Mouse (Mus musculus): ENCODE results near the gene Rab14.

DNA sequence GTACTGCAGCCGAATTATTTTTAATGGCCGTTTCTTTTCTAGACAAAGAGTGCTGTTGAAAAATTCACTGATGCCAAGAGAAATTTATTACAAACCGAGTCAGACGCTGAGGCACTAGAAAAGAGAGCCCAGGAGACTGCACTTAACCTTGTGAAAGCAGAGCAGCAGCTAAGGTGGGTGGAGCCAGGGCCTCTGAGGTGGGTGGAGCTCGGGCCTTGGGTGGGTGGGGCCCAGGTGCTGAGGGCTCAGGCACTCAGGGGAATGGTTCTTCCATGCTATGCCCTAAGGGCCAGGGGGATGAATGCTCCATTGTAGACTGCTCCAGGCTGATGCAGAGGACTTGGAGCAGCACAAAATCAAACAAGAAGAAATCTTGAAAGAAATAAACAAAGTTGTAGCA is 40.7 kb downstream of the Rab14 start:
- TF ChIP-seq POLR2A (IDR thresholded peaks at IDR 0.05; ENCODE audit: low read depth, low read length) = no peak
- TF ChIP-seq CTCF (conservative IDR thresholded peaks at IDR 0.05; ENCODE audit: insufficient read depth, insufficient read length, low read depth, low read length) = no peak

Data from kidney, adult 2 months (tissue).